9 mouse cellular contexts compared by ENCODE assay signal in the genomic region with DNA sequence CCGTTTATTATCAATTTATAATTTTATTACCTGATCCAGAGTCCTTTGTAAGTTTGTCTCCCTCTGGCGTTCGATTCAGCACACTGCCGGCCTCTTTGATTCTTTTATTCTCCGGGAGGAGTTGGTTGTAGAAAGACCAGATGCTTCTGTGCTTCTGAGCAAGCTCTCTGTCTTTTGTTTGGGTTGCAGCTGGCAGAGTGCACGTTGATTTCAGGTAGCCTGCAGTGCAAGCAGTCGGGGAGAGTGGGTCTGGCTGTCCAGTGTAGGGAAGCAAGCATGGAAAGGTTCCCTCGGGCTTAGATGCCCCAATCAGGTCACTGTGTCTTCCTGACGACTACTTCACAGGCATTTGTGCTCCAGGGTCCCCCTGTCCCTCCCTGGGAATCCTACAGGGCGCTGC. TPM values are rescaled to one million over a fixed set of nuclear protein-coding genes. Genes with fewer than 3 reads are reported as not detected.
DNase-seq lines count a peak whose midpoint lies in the region; ATAC-seq and TF ChIP-seq lines count a peak whose summit lies in the region.
"Had no signal": no experiment of that assay in that cellular context is flagged by ENCODE, and none has a peak within 500 bp of the region (broad histone marks: within the 10 kb centered on the region; RNA-seq: fewer than 3 reads in every experiment).

No protein-coding gene starts in this region.

- no peak overlapping the region for H3K27ac ChIP-seq in layer of hippocampus, adult 2 months

- no peak for ATAC-seq in granulocyte monocyte progenitor cell, adult 5-6 weeks (replicated peaks; ENCODE audit: poor library complexity, severe bottlenecking)

- H3K4me3 ChIP-seq in layer of hippocampus, adult 2 months, result no peak overlapping the region

- peak; percentile 91 for TF ChIP-seq CTCF in layer of hippocampus, adult 2 months (conservative IDR thresholded peaks at IDR 0.05)

- peak; percentile 20 for DNase-seq in heart, postnatal 4 days
- no peak for DNase-seq in heart, adult 8-10 months (ENCODE audit: low spot score)
- DNase-seq in CD4-positive helper T cell, adult 2 months (ENCODE audit: low read depth, low spot score), result peak; percentile 16
- peak; percentile 54 for DNase-seq in brain, adult 2 months (ENCODE audit: low read depth, low spot score)
- peak in 1 of 2 experiments; percentile 64 for DNase-seq in layer of hippocampus, adult 2 months (ENCODE audit: low spot score in 2 of 2)
- DNase-seq in retina, embryonic 14.5 days (ENCODE audit: low spot score), result peak; percentile 65
- no peak for DNase-seq in spleen, adult 12 weeks (ENCODE audit: low spot score)

RNA-seq across cellular contexts. Expression of a gene that starts 16.5 kb away (rescaled TPM):
- total RNA-seq in heart, postnatal 4 days (2021), result 10 to 100 TPM; 21.6 to 21.9 TPM
- 10 to 100 TPM; 23.7 to 31.6 (median 28.6) TPM for total RNA-seq in heart, adult 8-10 months (2022)
- total RNA-seq in layer of hippocampus, adult 2 months (2021), result 10 to 100 TPM; 32.3 to 32.4 TPM
- 13.8 and 17.2 TPM in 2 replicates for total RNA-seq in granulocyte monocyte progenitor cell, adult 5-6 weeks (2014; fragmentation: Nextera tagmentation)
- total RNA-seq in granulocyte monocyte progenitor cell, adult 5-6 weeks (2017), result 20.3 and 29.4 TPM in 2 replicates

RNA-seq across cellular contexts. Expression of a gene that starts 53.0 kb away (rescaled TPM):
- not detected for total RNA-seq in heart, postnatal 4 days (2021)
- total RNA-seq in heart, adult 8-10 months (2022), result not detected
- not detected for total RNA-seq in layer of hippocampus, adult 2 months (2021)
- total RNA-seq in granulocyte monocyte progenitor cell, adult 5-6 weeks (2014; fragmentation: Nextera tagmentation), result not detected in 2 replicates
- total RNA-seq in granulocyte monocyte progenitor cell, adult 5-6 weeks (2017), result not detected in 2 replicates
- total RNA-seq: liver, adult 2 months had no signal

Comparison
In these comparisons a context has a peak if more than half of its experiments do, and no peak if none do; other contexts are left out.
1. DNase-seq: peak in heart, postnatal 4 days (single experiment), CD4-positive helper T cell, adult 2 months (single experiment), brain, adult 2 months (single experiment) and retina, embryonic 14.5 days (single experiment); none in heart, adult 8-10 months (single experiment) and spleen, adult 12 weeks (single experiment).